7 mouse cellular contexts compared by ENCODE assay signal in the genomic region with DNA sequence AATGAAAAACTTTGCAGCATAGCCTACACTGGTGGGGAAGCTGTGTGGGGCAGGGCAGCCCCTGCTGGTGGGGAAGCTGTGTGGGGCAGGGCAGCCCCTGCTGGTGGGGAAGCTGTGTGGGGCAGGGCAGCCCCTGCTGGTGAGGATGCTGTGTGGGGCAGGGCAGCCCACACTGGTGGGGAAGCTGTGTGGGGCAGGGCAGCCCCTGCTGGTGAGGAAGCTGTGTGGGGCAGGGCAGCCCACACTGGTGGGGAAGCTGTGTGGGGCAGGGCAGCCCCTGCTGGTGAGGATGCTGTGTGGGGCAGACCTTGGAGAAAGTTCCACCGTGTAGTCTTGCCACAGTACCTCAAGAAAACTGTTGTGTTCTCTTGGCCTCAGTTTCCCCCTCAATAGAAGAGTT. TPM values are rescaled to one million over a fixed set of nuclear protein-coding genes. Genes with fewer than 3 reads are reported as not detected.
A peak's percentile ranks its signal among the peaks of the same experiment; 100 is the strongest.
DNase-seq lines count a peak whose midpoint lies in the region; ATAC-seq and TF ChIP-seq lines count a peak whose summit lies in the region.
"Not testable (repeated sequence)": the region's sequence is repeated elsewhere in the genome, so short reads cannot be mapped to it uniquely, and the experiment has no call there.

No protein-coding gene starts in this region.

- 59% methylated on average over 1 of the region's 1 CpGs for WGBS in embryonic facial prominence, embryonic 10.5 days
- WGBS in heart, embryonic 10.5 days = 41% methylated on average over 1 of the region's 1 CpGs
- 29% methylated on average over 1 of the region's 1 CpGs for WGBS in hindbrain, postnatal 0 days
- 24% methylated on average over 1 of the region's 1 CpGs for WGBS in liver, embryonic 14.5 days (ENCODE audit: insufficient replicate concordance)
- WGBS in thymus, adult 2 months = 11% methylated on average over 1 of the region's 1 CpGs

- peak; percentile 71 for TF ChIP-seq CTCF in hindbrain, postnatal 0 days (IDR thresholded peaks at IDR 0.05; ENCODE audit: low read depth)
- TF ChIP-seq CTCF in liver, embryonic 14.5 days (IDR thresholded peaks at IDR 0.05; ENCODE audit: low read depth) = peak; percentile 62
- peak; percentile 92 for TF ChIP-seq CTCF in thymus, adult 2 months (IDR thresholded peaks at IDR 0.05; ENCODE audit: borderline replicate concordance, control insufficient read depth, extremely low read depth, insufficient read depth, low read length, poor library complexity)

- not testable (repeated sequence) for TF ChIP-seq EP300 in liver, embryonic 14.5 days (IDR thresholded peaks at IDR 0.05; ENCODE audit: low read depth)

- not testable (repeated sequence) for H3K9me3 ChIP-seq in embryonic facial prominence, embryonic 10.5 days; heart, embryonic 10.5 days; hindbrain, postnatal 0 days (ENCODE audit: low read length); liver, embryonic 14.5 days (ENCODE audit: control insufficient read depth, low read length)

- not testable (repeated sequence) for H3K27me3 ChIP-seq in embryonic facial prominence, embryonic 10.5 days (replicated peaks; ENCODE audit: low read depth, poor library complexity, severe bottlenecking); heart, embryonic 10.5 days (ENCODE audit: insufficient read depth, poor library complexity, severe bottlenecking); hindbrain, postnatal 0 days (ENCODE audit: insufficient read depth, low read length); liver, embryonic 14.5 days (ENCODE audit: control insufficient read depth, insufficient read depth, low read length); thymus, adult 2 months (ENCODE audit: control insufficient read depth, insufficient read depth, low read length)

- not testable (repeated sequence) for H3K4me3 ChIP-seq in embryonic facial prominence, embryonic 10.5 days; heart, embryonic 10.5 days; hindbrain, postnatal 0 days (ENCODE audit: low read length); liver, embryonic 14.5 days (ENCODE audit: insufficient read depth in 1 of 2, low read depth in 2 of 2, low read length in 2 of 2); thymus, adult 2 months (ENCODE audit: control insufficient read depth, insufficient read depth, low read length)

- H3K36me3 ChIP-seq in embryonic facial prominence, embryonic 10.5 days (replicated peaks); heart, embryonic 10.5 days; hindbrain, postnatal 0 days (ENCODE audit: insufficient read depth, low read length); liver, embryonic 14.5 days (replicated peaks; ENCODE audit: control insufficient read depth, insufficient read depth, low read depth); thymus, adult 2 months (ENCODE audit: control insufficient read depth, insufficient read depth, low read length): not testable (repeated sequence)

- TF ChIP-seq POLR2A in thymus, adult 2 months (IDR thresholded peaks at IDR 0.05; ENCODE audit: control insufficient read depth, extremely low read depth, insufficient read depth, low read length, poor library complexity) = not testable (repeated sequence)

- H3K4me1 ChIP-seq in embryonic facial prominence, embryonic 10.5 days = peaks cover 70% of the 10 kb centered on the region
- H3K4me1 ChIP-seq in heart, embryonic 10.5 days = peaks cover 74% of the 10 kb centered on the region
- peaks cover 37% of the 10 kb centered on the region for H3K4me1 ChIP-seq in hindbrain, postnatal 0 days (ENCODE audit: insufficient read depth, low read length)
- H3K4me1 ChIP-seq in liver, embryonic 14.5 days (replicated peaks; ENCODE audit: control insufficient read depth in 2 of 2, insufficient read depth in 2 of 2, low read length in 1 of 2) = peaks cover 4 to 32% of the 10 kb centered on the region in 2 experiments
- H3K4me1 ChIP-seq in thymus, adult 2 months (replicated peaks; ENCODE audit: control insufficient read depth, insufficient read depth, low read length) = peaks cover 41% of the 10 kb centered on the region

- peak; percentile 54 for DNase-seq in ES-CJ7 (ENCODE audit: low read depth, low spot score)
- DNase-seq in embryonic facial prominence, embryonic 10.5 days (ENCODE audit: low spot score); heart, embryonic 10.5 days (ENCODE audit: low spot score); hindbrain, postnatal 0 days (ENCODE audit: low spot score); liver, embryonic 14.5 days (ENCODE audit: low read depth in 3 of 3, low spot score in 3 of 3): not testable (repeated sequence)
- peak; percentile 69 for DNase-seq in thymus, adult 2 months

- H3K9ac ChIP-seq in hindbrain, postnatal 0 days (replicated peaks; ENCODE audit: low read length); liver, embryonic 14.5 days (replicated peaks): not testable (repeated sequence)

- not testable (repeated sequence) for H3K4me2 ChIP-seq in hindbrain, postnatal 0 days (ENCODE audit: low read depth, low read length); liver, embryonic 14.5 days (ENCODE audit: low read depth)

- H3K27ac ChIP-seq in embryonic facial prominence, embryonic 10.5 days (replicated peaks) = peak overlapping the region; percentile 24; the same call in 1 of the 2 replicates
- H3K27ac ChIP-seq in heart, embryonic 10.5 days = peak overlapping the region; percentile 92; the same call in 1 of the 2 replicates
- not testable (repeated sequence) for H3K27ac ChIP-seq in hindbrain, postnatal 0 days; liver, embryonic 14.5 days; thymus, adult 2 months (ENCODE audit: control insufficient read depth, insufficient read depth, low read length)

- not testable (repeated sequence) for ATAC-seq in hindbrain, postnatal 0 days; liver, embryonic 14.5 days (ENCODE audit: insufficient read depth)
- peak; percentile 44 for ATAC-seq in megakaryocyte progenitor cell, adult 5-6 weeks (replicated peaks; ENCODE audit: poor library complexity)

RNA-seq across cellular contexts. Expression of a gene that starts 42.8 kb away (rescaled TPM):
- 72.0 and 74.9 TPM in 2 replicates for polyA plus RNA-seq in embryonic facial prominence, embryonic 10.5 days (2016; fragmentation: Nextera tagmentation; extraction: Ambion mirVana)
- 74.4 and 75.2 TPM in 2 replicates for polyA plus RNA-seq in heart, embryonic 10.5 days (2016; fragmentation: Nextera tagmentation; extraction: Ambion mirVana)
- 84.1 and 96.6 TPM in 2 replicates for total RNA-seq in hindbrain, postnatal 0 days (2014; rRNA removed)
- polyA plus RNA-seq in hindbrain, postnatal 0 days (2015; fragmentation: Nextera tagmentation; extraction: Ambion mirVana) = 73.3 and 76.2 TPM in 2 replicates
- polyA plus RNA-seq in liver, embryonic 14.5 days (2012; rRNA removed) = 21.1 and 27.1 TPM in 2 replicates
- polyA plus RNA-seq in liver, embryonic 14.5 days (2014; fragmentation: Nextera tagmentation; extraction: Ambion mirVana) = 15.8 and 18.6 TPM in 2 replicates
- 15.7 and 19.9 TPM in 2 replicates for total RNA-seq in megakaryocyte progenitor cell, adult 5-6 weeks (2015)
- total RNA-seq in megakaryocyte progenitor cell, adult 5-6 weeks (2017) = 23.9 and 28.2 TPM in 2 replicates
- polyA plus RNA-seq in thymus, adult 2 months (2012; rRNA removed) = 107 and 113 TPM in 2 replicates
